Mouse (Mus musculus): ENCODE results near the gene Gm42906.

GRCm38 (mm10) chr5:151170168-151170750 is 257.7 kb downstream of the Gm42906 start:
- no peak for TF ChIP-seq CTCF (IDR thresholded peaks at IDR 0.05; ENCODE audit: extremely low read depth, insufficient read depth, low read length)
- TF ChIP-seq POLR2A (IDR thresholded peaks at IDR 0.05; ENCODE audit: extremely low read depth, insufficient read depth, low read length) = no peak
